Mouse (Mus musculus): ENCODE results near the gene Coq2. TPM values are rescaled to one million over a fixed set of nuclear protein-coding genes. Genes with fewer than 3 reads are reported as not detected.

Gene Coq2
- polyA plus RNA-seq, 1 experiment from 2014 or later, result 59.8 TPM

DNA sequence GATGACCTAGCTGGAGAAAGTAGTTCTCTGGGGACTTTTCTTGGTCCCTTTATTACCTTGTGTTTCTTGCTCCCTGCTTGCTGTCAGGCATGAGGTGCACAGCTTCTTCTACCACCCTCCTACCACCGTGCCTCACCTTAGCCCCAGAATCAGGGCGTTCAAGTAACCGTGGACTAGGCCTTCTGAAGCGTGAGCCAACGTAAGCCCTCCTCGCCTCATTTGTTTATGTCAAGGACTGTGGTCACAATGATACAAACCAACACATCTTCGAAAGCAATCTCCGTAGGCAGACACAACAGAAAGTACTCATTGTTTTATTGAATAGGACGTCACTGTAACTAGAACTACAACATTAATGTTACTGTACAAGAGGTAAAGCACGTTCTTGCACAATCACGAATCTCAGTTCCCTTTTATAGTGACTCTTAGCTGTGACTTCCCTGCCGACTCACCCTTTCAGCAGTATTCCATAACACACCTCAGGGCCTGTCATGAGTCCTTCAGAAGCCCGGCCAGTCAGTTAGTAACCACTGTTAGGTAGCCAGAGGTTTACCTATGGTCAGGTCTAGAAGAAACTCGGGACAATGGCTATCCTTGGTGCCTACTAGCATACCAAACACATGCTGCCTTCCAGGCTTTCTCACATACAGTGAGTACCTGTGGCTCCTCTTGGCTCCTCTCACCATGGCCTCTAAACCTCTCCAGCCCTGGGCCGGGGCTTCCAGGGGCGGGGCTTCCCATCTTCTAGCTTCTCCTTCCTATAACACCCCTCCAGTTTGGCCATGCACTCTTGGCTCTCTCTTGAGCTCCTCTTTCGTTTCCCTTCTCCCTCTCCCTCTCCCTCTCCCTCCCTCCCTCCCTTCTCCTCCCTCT, 60.8 kb downstream of the Coq2 start:
- WGBS, result 88% methylated on average over 17 of the region's 17 CpGs
- Histone ChIP-seq H3K36me3 (no peaks in the 10 kb centered on the region), H3K9me3 (no peaks in the 10 kb centered on the region)

GRCm38 (mm10) chr5:100607868-100608267, 67.1 kb downstream of the Coq2 start:
- Histone ChIP-seq H3K4me3 (no peak overlapping the region), H3K9me3 (no peaks in the 10 kb centered on the region), H3K9ac (no peak overlapping the region), H3K4me1 (0 out of 2 replicates have a peak, but pooled peaks cover 2% of the 10 kb centered on the region), H3K27ac (no peak overlapping the region), H3K36me3 (no peaks in the 10 kb centered on the region), H3K27me3 (no peaks in the 10 kb centered on the region), H3K4me2 (replicated peaks) (no peak overlapping the region)
- no peak for ATAC-seq (ENCODE audit: insufficient number of reproducible peaks, insufficient read depth, low FRiP score, low TSS enrichment)
- 91% methylated on average over 9 of the region's 9 CpGs for WGBS

More for the DNA sequence above, 60.8 kb downstream of the Coq2 start:
- no peak for ATAC-seq (ENCODE audit: insufficient number of reproducible peaks, insufficient read depth, low FRiP score, low TSS enrichment)
- Histone ChIP-seq H3K27me3 (no peaks in the 10 kb centered on the region), H3K9ac (no peak overlapping the region), H3K4me3 (no peak overlapping the region), H3K4me1 (no peaks in the 10 kb centered on the region), H3K4me2 (replicated peaks) (no peak overlapping the region), H3K27ac (no peak overlapping the region)

- no peaks in the 10 kb centered on the region for H3K27me3 ChIP-seq
- no peaks in the 10 kb centered on the region for H3K36me3 ChIP-seq
- H3K4me3 ChIP-seq, result no peak overlapping the region
- WGBS, result 72% methylated on average over 4 of the region's 4 CpGs
- H3K4me1 ChIP-seq, result 0 out of 2 replicates have a peak, but pooled peaks cover 2% of the 10 kb centered on the region
- H3K9me3 ChIP-seq, result no peaks in the 10 kb centered on the region
- no peak overlapping the region for H3K9ac ChIP-seq
- H3K4me2 ChIP-seq (replicated peaks), result no peak overlapping the region
- H3K27ac ChIP-seq, result no peak overlapping the region
- no peak for ATAC-seq (ENCODE audit: insufficient number of reproducible peaks, insufficient read depth, low FRiP score, low TSS enrichment)
These were observed 67.7 kb downstream of the Coq2 start for GRCm38 (mm10) chr5:100607090-100607762.

DNA sequence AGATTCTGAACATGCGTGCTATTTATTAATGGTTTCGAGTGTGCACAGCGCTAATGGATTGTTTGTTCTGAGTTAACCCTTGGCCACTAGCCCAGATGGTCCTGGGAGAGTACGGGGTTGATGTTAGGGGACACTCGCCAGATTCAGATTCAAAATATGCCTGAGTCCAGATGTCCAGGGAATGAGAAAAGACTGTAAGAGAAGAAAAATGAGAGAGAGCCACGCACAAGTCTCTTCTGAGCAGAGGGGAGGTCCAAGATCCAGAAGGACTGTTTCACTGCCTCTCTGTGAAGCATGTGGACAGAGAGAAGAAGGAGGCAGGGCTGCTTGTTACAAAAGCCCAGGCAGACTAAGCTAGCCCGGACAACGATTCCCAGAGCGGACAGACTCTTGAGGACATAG, 69.1 kb downstream of the Coq2 start:
- ATAC-seq (ENCODE audit: insufficient number of reproducible peaks, insufficient read depth, low FRiP score, low TSS enrichment), result no peak
- Histone ChIP-seq H3K4me2 (replicated peaks) (no peak overlapping the region), H3K4me3 (no peak overlapping the region), H3K27me3 (no peaks in the 10 kb centered on the region), H3K36me3 (no peaks in the 10 kb centered on the region), H3K4me1 (0 out of 2 replicates have a peak, but pooled peaks cover 2% of the 10 kb centered on the region), H3K9me3 (no peaks in the 10 kb centered on the region), H3K27ac (peak overlapping the region; percentile 47; the same call in 1 of the 2 replicates), H3K9ac (no peak overlapping the region)
- 47% methylated on average over 9 of the region's 9 CpGs for WGBS

Other genes with a start within 250 kb of the Coq2 start
- 13.3 and 13.6 TPM in 2 replicates for gene Lin54, start 174.5 kb downstream of the Coq2 start, polyA plus RNA-seq (2016; fragmentation: Nextera tagmentation; extraction: Ambion mirVana)
- gene Cops4, start 156.8 kb downstream of the Coq2 start, polyA plus RNA-seq (2016; fragmentation: Nextera tagmentation; extraction: Ambion mirVana), result 206 and 210 TPM in 2 replicates
- 3.4 and 3.6 TPM in 2 replicates for gene Plac8, start 102.9 kb downstream of the Coq2 start, polyA plus RNA-seq (2016; fragmentation: Nextera tagmentation; extraction: Ambion mirVana)
- 2.6 and 3.1 TPM in 2 replicates for gene Hpse, start 44.6 kb upstream of the Coq2 start, polyA plus RNA-seq (2016; fragmentation: Nextera tagmentation; extraction: Ambion mirVana)
- 23.6 and 25.4 TPM in 2 replicates for gene Helq, start 123.5 kb upstream of the Coq2 start, polyA plus RNA-seq (2016; fragmentation: Nextera tagmentation; extraction: Ambion mirVana)
- gene Mrps18c, start 123.5 kb upstream of the Coq2 start, polyA plus RNA-seq (2016; fragmentation: Nextera tagmentation; extraction: Ambion mirVana), result 173 and 186 TPM in 2 replicates
- gene Abraxas1, start 145.8 kb upstream of the Coq2 start, polyA plus RNA-seq (2016; fragmentation: Nextera tagmentation; extraction: Ambion mirVana), result 33.8 and 38.2 TPM in 2 replicates
- gene Gpat3, start 170.6 kb upstream of the Coq2 start, polyA plus RNA-seq (2016; fragmentation: Nextera tagmentation; extraction: Ambion mirVana), result 0.84 and 0.89 TPM in 2 replicates

Data from embryonic facial prominence, embryonic 12.5 days (tissue).